Mouse (Mus musculus): Measurements from ENCODE around the gene Atp10a.

DNA sequence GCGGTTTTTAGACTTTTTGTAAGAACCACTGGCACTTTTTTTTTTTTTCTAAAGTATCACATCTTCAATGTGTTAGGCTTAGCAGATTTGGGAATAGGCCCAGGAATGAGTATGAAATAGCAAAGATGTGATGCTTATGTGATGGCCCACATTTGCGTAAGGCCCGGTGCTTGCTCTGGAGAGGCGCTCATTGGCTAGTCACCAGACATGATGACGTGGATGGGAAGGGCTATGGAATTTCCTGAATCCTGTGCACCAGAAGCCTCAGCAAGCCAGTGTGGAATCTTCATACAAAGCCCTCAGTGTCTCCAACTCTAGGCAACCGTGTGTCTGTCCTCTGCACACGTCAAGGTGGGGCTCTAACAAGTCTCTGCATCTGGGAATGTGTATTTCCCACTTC lies 5.1 kb downstream of the Atp10a start:
- no peak for TF ChIP-seq CTCF (IDR thresholded peaks at IDR 0.05; ENCODE audit: extremely low read depth, insufficient read length, insufficient replicate concordance, low read depth, low read length)
- TF ChIP-seq POLR2A (IDR thresholded peaks at IDR 0.05; ENCODE audit: low read depth, low read length), result no peak
